Mouse (Mus musculus) embryonic facial prominence, embryonic 14.5 days (tissue): ENCODE measurements around the gene Clnk. TPM values are rescaled to one million over a fixed set of nuclear protein-coding genes. Genes with fewer than 3 reads are reported as not detected.

ENCODE experiments used
- ATAC-seq: fragments of 200-750 bp; cut with Nextera tagmentation; 2 replicates; pipeline ENCODE4 v1.8.0; 2017; ENCODE audit warnings: low read depth, moderate number of reproducible peaks, moderate TSS enrichment
- DNase-seq: peaks from one replicate; pipeline ENCODE4 v3.0.0-alpha.2; 2015; ENCODE audit warnings: low spot score
- H3K27ac ChIP-seq: fragments of 300-500 bp; sonication (generic); replicated peaks from 2 replicates; pipeline ENCODE4 v1.5.1; 2014; ENCODE audit warnings: low read depth, mild to moderate bottlenecking, low read length, moderate library complexity
- H3K27me3 ChIP-seq: fragments of 300-500 bp; sonication (generic); replicated peaks from 2 replicates; pipeline ENCODE4 v1.6.1; 2014; ENCODE audit warnings: low read length; ENCODE audit not compliant: control insufficient read depth, insufficient read depth
- H3K36me3 ChIP-seq: fragments of 300-500 bp; sonication (generic); 2 replicates; pipeline ENCODE4 v1.6.1; 2014; ENCODE audit warnings: low read length, mixed read lengths; ENCODE audit not compliant: control insufficient read depth, insufficient read depth
- H3K4me1 ChIP-seq: fragments of 300-500 bp; sonication (generic); 2 replicates; pipeline ENCODE4 v1.6.1; 2014; ENCODE audit warnings: antibody characterized with exemption, low read length; ENCODE audit not compliant: control insufficient read depth, insufficient read depth
- H3K4me2 ChIP-seq: fragments of 300-500 bp; sonication (generic); 2 replicates; pipeline ENCODE4 v1.6.1; 2014; ENCODE audit warnings: low read depth, mild to moderate bottlenecking, low read length, moderate library complexity, mixed read lengths
- H3K4me3 ChIP-seq: fragments of 300-500 bp; sonication (generic); 2 replicates; pipeline ENCODE4 v1.5.1; 2014; ENCODE audit warnings: low read depth, mild to moderate bottlenecking, low read length
- H3K9ac ChIP-seq: fragments of 300-500 bp; sonication (generic); 2 replicates; pipeline ENCODE4 v1.6.1; 2014; ENCODE audit warnings: low read depth, mild to moderate bottlenecking, low read length, moderate library complexity, mixed read lengths
- H3K9me3 ChIP-seq: fragments of 300-500 bp; sonication (generic); 2 replicates; pipeline ENCODE4 v1.6.1; 2016; ENCODE audit warnings: low read length; ENCODE audit not compliant: control insufficient read depth
- WGBS: fragments of 180-500 bp; shearing (Covaris S2); extraction: QIAGEN DNeasy Blood & Tissue Kit; methylation state at CpG from one replicate; pipeline ENCODE4 v1.1.7; 2014; 5-methylcytosine and 5-hydroxymethylcytosine counted together
- polyA plus RNA-seq: library from polyadenylated mRNA; unstranded; fragments of >200 nt; fragmentation: Nextera tagmentation; extraction: Ambion mirVana; gene quantifications from 2 replicates; pipeline ENCODE4 v1.2.1, GENCODE M21; 2014

Clnk gene
- polyA plus RNA-seq, 1 experiment from 2014 or later: 0.17 TPM

DNA sequence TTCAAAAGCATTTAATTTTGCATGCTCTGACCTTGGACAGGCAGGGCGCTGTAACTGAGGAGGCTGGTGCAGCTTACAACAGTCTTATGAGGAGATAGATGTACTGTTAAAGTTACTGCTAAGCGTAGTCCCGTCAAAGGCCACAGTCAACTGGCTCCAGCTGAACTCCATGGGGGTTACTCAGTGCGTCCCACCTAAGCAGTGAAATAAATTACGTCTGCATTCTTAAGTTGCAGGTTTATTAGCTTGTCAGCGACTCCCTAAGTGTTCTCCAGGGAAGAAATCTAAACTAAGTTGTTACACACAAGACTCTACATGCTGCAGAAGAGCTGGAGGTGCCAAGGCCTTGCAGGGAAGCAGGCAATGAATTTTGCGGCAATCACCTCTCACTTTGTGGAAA, 77.7 kb downstream of the Clnk start:
- WGBS: 56% methylated on average over 7 of the region's 7 CpGs
- no peak for ATAC-seq
- no peak overlapping the region for H3K27ac ChIP-seq
- H3K27me3 ChIP-seq: no peaks in the 10 kb centered on the region
- H3K9me3 ChIP-seq: no peaks in the 10 kb centered on the region
- no peak overlapping the region for H3K4me2 ChIP-seq
- no peak overlapping the region for H3K4me3 ChIP-seq
- DNase-seq: no peak
- H3K4me1 ChIP-seq: no peaks in the 10 kb centered on the region
- no peaks in the 10 kb centered on the region for H3K36me3 ChIP-seq
- H3K9ac ChIP-seq: no peak overlapping the region

GRCm38 (mm10) chr5:38795139-38795538, 81.5 kb downstream of the Clnk start:
- no peak for DNase-seq

DNA sequence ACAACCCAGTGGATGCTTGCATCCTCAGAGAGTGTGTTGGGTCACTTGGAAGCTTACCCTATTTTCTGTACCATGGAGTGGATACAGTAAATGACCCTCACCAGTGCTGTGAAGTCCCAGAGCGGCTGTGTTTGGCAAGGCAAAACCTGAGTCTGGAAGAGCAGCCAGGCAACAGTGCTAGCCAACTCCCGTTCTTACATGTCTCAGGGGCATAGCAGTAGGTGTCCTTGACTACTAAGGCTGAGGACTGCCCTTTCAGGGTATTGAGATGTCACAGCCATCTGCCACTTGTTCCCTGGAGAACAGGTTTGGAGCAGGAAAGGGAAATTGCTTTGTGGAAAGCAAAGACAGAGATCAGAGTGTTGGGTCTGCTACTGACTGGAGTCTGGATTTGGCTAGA, 85.5 kb downstream of the Clnk start:
- WGBS: 79% methylated on average over 2 of the region's 2 CpGs
- no peaks in the 10 kb centered on the region for H3K9me3 ChIP-seq
- no peak for DNase-seq

More at GRCm38 (mm10) chr5:38795139-38795538, 81.5 kb downstream of the Clnk start:
- Histone ChIP-seq H3K27me3 (no peaks in the 10 kb centered on the region), H3K4me1 (no peaks in the 10 kb centered on the region), H3K4me2 (no peak overlapping the region), H3K36me3 (no peaks in the 10 kb centered on the region), H3K27ac (no peak overlapping the region), H3K4me3 (no peak overlapping the region), H3K9ac (no peak overlapping the region), H3K9me3 (no peaks in the 10 kb centered on the region)
- no peak for ATAC-seq
- 58% methylated on average over 11 of the region's 11 CpGs for WGBS

GRCm38 (mm10) chr5:38788820-38789219, 87.8 kb downstream of the Clnk start:
- DNase-seq (no peak), ATAC-seq (no peak)
- Histone ChIP-seq H3K9me3 (no peaks in the 10 kb centered on the region), H3K9ac (no peak overlapping the region), H3K4me2 (no peak overlapping the region), H3K27ac (no peak overlapping the region), H3K36me3 (no peaks in the 10 kb centered on the region), H3K4me1 (peaks cover 11% of the 10 kb centered on the region; the same call in 1 of the 2 replicates), H3K27me3 (no peaks in the 10 kb centered on the region), H3K4me3 (no peak overlapping the region)
- WGBS: 81% methylated on average over 5 of the region's 5 CpGs

More for the DNA sequence above, 85.5 kb downstream of the Clnk start:
- H3K27ac ChIP-seq: no peak overlapping the region
- peaks cover 11% of the 10 kb centered on the region; the same call in 1 of the 2 replicates for H3K4me1 ChIP-seq
- no peak overlapping the region for H3K4me2 ChIP-seq
- H3K9ac ChIP-seq: no peak overlapping the region
- no peaks in the 10 kb centered on the region for H3K36me3 ChIP-seq
- ATAC-seq: no peak
- H3K4me3 ChIP-seq: no peak overlapping the region
- no peaks in the 10 kb centered on the region for H3K27me3 ChIP-seq

DNA sequence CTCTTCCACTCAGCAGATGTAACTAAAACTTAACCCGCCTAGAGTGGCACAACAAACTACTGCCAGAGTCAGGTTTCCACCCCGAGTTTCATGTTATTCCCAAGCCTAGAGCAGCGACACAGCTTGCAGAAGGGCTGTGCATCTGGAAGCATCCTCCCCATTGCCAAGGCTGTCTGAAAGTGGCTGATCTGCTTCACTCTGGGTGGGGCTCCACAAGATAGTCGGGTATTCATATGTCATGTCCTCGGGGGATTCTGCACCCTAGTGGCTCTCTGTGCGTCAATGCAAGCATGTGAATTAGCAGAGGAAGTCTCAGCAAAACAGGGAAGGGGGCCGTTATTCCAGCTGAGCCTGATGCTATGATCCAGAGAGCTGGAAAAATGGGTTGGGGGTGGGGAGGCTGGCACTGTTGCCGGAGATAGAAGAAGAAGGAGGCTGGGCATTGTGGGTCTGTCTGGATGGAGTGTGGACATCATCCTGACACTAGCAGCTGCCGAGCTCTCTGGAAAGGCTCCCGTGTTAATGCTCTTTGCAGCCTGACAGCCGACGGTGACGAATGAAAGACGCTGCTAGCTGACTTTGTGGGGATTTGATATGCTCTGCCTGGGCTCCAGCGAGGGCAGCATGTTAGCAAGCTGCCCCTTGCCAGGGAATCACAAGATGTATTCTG, 88.6 kb downstream of the Clnk start:
- H3K9ac ChIP-seq: no peak overlapping the region
- WGBS: 24% methylated on average over 14 of the region's 15 CpGs
- ATAC-seq (peak; percentile 62; the same call in 1 of the 2 replicates), DNase-seq (peak; percentile 58)
- no peaks in the 10 kb centered on the region for H3K27me3 ChIP-seq
- peak overlapping the region; percentile 27; the same call in 1 of the 2 replicates for H3K4me2 ChIP-seq
- H3K4me1 ChIP-seq: peaks cover 11% of the 10 kb centered on the region; the same call in 1 of the 2 replicates
- no peaks in the 10 kb centered on the region for H3K9me3 ChIP-seq
- H3K36me3 ChIP-seq: no peaks in the 10 kb centered on the region
- no peak overlapping the region for H3K27ac ChIP-seq
- no peak overlapping the region for H3K4me3 ChIP-seq

DNA sequence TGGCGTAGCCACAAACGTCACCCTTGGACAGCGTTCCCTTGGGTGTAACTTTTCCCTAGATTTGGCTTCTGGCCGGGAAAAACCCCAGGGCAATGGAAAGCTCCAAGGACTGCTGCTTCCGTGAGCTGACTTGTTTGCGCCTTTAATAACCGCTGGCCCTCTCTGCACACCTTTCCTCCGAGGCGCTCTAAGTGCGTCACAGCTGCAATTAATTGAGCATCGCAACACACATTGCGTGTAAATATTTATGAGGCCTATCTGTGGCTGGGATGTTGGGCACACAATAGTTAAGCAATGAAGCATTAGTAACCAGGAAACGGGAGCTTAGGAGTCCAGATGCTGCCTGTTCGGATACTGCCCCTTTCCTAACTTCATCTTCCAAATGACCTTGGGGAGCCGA, 90.5 kb downstream of the Clnk start:
- no peak overlapping the region for H3K27ac ChIP-seq
- no peak overlapping the region for H3K4me2 ChIP-seq
- no peaks in the 10 kb centered on the region for H3K27me3 ChIP-seq
- no peak overlapping the region for H3K4me3 ChIP-seq
- DNase-seq (no peak), ATAC-seq (0 out of 2 replicates have a peak, but pooled peaks have one; percentile 23)
- WGBS: 71% methylated on average over 15 of the region's 15 CpGs
- H3K4me1 ChIP-seq: peaks cover 11% of the 10 kb centered on the region; the same call in 1 of the 2 replicates
- H3K9ac ChIP-seq: no peak overlapping the region
- H3K36me3 ChIP-seq: no peaks in the 10 kb centered on the region
- H3K9me3 ChIP-seq: no peaks in the 10 kb centered on the region

DNA sequence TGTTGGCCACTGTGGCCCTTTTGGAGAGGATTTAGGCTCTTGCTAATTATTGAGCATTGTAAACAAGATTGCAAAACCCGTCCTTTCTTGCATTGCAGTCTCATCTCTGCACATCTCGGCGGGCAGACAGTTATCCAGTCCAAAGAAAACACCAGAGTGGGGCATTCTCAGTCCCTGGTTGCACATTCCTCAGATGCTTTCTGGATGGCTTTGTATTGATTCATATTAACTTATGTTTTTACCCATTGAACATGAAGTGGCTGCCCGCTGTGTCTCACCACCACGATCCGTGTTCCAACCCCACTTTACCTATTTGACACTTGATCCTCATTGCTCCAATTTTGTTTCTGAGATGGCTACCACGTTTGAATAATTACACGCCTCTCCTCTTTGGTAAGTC, 90.9 kb downstream of the Clnk start:
- Histone ChIP-seq H3K4me2 (no peak overlapping the region), H3K36me3 (no peaks in the 10 kb centered on the region), H3K9me3 (no peaks in the 10 kb centered on the region), H3K4me1 (peaks cover 11% of the 10 kb centered on the region; the same call in 1 of the 2 replicates), H3K4me3 (no peak overlapping the region), H3K27me3 (no peaks in the 10 kb centered on the region), H3K27ac (no peak overlapping the region), H3K9ac (no peak overlapping the region)
- 65% methylated on average over 8 of the region's 8 CpGs for WGBS
- ATAC-seq: no peak
- no peak for DNase-seq

GRCm38 (mm10) chr5:38781813-38782212, 94.8 kb downstream of the Clnk start:
- Histone ChIP-seq H3K9me3 (no peaks in the 10 kb centered on the region), H3K4me2 (no peak overlapping the region), H3K27ac (no peak overlapping the region), H3K4me1 (0 out of 2 replicates have a peak, but pooled peaks cover 4% of the 10 kb centered on the region), H3K27me3 (no peaks in the 10 kb centered on the region), H3K9ac (no peak overlapping the region), H3K36me3 (no peaks in the 10 kb centered on the region), H3K4me3 (no peak overlapping the region)
- DNase-seq (peak; percentile 71), ATAC-seq (no peak)
- 44% methylated on average over 4 of the region's 4 CpGs for WGBS

DNA sequence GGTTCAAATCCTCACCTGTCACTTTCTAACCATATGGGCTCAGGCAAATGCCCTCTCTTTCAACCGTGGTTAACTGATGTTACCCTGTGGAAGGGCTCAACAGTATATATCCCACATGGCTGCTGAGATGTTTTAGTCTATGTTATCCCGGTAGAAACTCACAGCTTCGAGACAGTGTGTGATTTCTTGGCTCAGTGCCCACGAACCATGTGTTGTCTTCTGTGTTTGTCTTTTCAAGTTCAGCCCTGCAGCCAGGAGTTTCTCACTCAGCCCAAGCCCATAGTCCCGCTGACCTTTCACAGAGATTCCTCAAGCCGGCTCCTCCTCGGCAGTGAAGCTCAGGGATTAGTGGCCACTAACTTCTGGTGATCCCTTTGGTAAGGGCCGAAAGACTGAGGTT, 96.0 kb downstream of the Clnk start:
- no peaks in the 10 kb centered on the region for H3K4me1 ChIP-seq
- no peaks in the 10 kb centered on the region for H3K27me3 ChIP-seq
- no peak overlapping the region for H3K9ac ChIP-seq
- DNase-seq (peak; percentile 31), ATAC-seq (0 out of 2 replicates have a peak, but pooled peaks have one; percentile 28)
- no peaks in the 10 kb centered on the region for H3K9me3 ChIP-seq
- no peak overlapping the region for H3K4me3 ChIP-seq
- H3K4me2 ChIP-seq: no peak overlapping the region
- 48% methylated on average over 8 of the region's 8 CpGs for WGBS
- no peaks in the 10 kb centered on the region for H3K36me3 ChIP-seq
- no peak overlapping the region for H3K27ac ChIP-seq
